In genomic region chr17:86772035-86772434, GRCm38 (mm10) we compare ENCODE assay signal across 21 mouse cellular contexts. TPM values are rescaled to one million over a fixed set of nuclear protein-coding genes. Genes with fewer than 3 reads are reported as not detected.
A peak's percentile ranks its signal among the peaks of the same experiment; 100 is the strongest.
DNase-seq lines count a peak whose midpoint lies in the region; ATAC-seq and TF ChIP-seq lines count a peak whose summit lies in the region.
"Had no signal": no experiment of that assay in that cellular context is flagged by ENCODE, and none has a peak within 500 bp of the region (broad histone marks: within the 10 kb centered on the region; RNA-seq: fewer than 3 reads in every experiment).

No protein-coding gene starts in this region.

- peak overlapping the region; percentile 30 for H3K4me3 ChIP-seq in gastrocnemius, adult 2 months
- H3K4me3 ChIP-seq in hindbrain, embryonic 15.5 days = no peak overlapping the region
- no peak overlapping the region for H3K4me3 ChIP-seq in hindbrain, embryonic 13.5 days
- H3K4me3 ChIP-seq in liver, adult 2 months (ENCODE audit: insufficient read depth, low read depth, low read length) = no peak overlapping the region
- H3K4me3 ChIP-seq in liver, embryonic 11.5 days (ENCODE audit: low read depth, low read length) = no peak overlapping the region
- H3K4me3 ChIP-seq: embryonic facial prominence, embryonic 12.5 days; heart, embryonic 12.5 days had no signal

- H3K4me1 ChIP-seq in hindbrain, embryonic 15.5 days (replicated peaks) = 0 out of 2 replicates have a peak, but pooled peaks cover 5% of the 10 kb centered on the region
- H3K4me1 ChIP-seq in hindbrain, embryonic 13.5 days (replicated peaks) = peaks cover 19% of the 10 kb centered on the region
- peaks cover 51% of the 10 kb centered on the region for H3K4me1 ChIP-seq in liver, adult 2 months (ENCODE audit: control insufficient read depth, insufficient read depth, low read length)
- peaks cover 5% of the 10 kb centered on the region; the same call in 1 of the 2 replicates for H3K4me1 ChIP-seq in liver, embryonic 11.5 days (replicated peaks; ENCODE audit: control insufficient read depth, insufficient read depth, low read length)
- H3K4me1 ChIP-seq: embryonic facial prominence, embryonic 12.5 days had no signal

- H3K36me3 ChIP-seq in hindbrain, embryonic 15.5 days = no peaks in the 10 kb centered on the region
- H3K36me3 ChIP-seq in hindbrain, embryonic 13.5 days = no peaks in the 10 kb centered on the region
- H3K36me3 ChIP-seq in liver, adult 2 months (ENCODE audit: control insufficient read depth, insufficient read depth, low read length) = no peaks in the 10 kb centered on the region; the same call in 1 of the 2 replicates
- H3K36me3 ChIP-seq in liver, embryonic 11.5 days (ENCODE audit: control insufficient read depth, insufficient read depth, low read length) = no peaks in the 10 kb centered on the region
- H3K36me3 ChIP-seq: embryonic facial prominence, embryonic 12.5 days; heart, embryonic 12.5 days had no signal

- intact Hi-C loops in gastrocnemius, adult 2 months (cut with DNase I) = no loop called here
- intact Hi-C loops in gastrocnemius, postnatal 36 days (cut with DNase I) = no loop called here

- no peak for TF ChIP-seq CTCF in gastrocnemius, adult 2 months (IDR thresholded peaks at IDR 0.05)
- TF ChIP-seq CTCF in liver, adult 2 months (IDR thresholded peaks at IDR 0.05; ENCODE audit: low read depth, low read length) = no peak

- peak; percentile 74; the same call in 1 of the 2 replicates for ATAC-seq in hindbrain, embryonic 15.5 days (ENCODE audit: low FRiP score, low read depth)
- ATAC-seq in hindbrain, embryonic 13.5 days (ENCODE audit: low FRiP score) = no peak
- ATAC-seq in liver, embryonic 11.5 days (replicated peaks; ENCODE audit: low FRiP score) = no peak
- ATAC-seq: activated CD4-positive, CD25-positive, alpha-beta regulatory T cell, adult 4 months; forebrain, embryonic 16.5 days; intestine, embryonic 16.5 days; Patski had no signal

- no peak for TF ChIP-seq POLR2A in liver, adult 2 months (IDR thresholded peaks at IDR 0.05; ENCODE audit: extremely low read depth, insufficient read depth, low read length)

- 48% methylated on average over 11 of the region's 11 CpGs for WGBS in hindbrain, embryonic 15.5 days
- 61% methylated on average over 11 of the region's 11 CpGs for WGBS in hindbrain, embryonic 13.5 days
- 27% methylated on average over 11 of the region's 11 CpGs for WGBS in liver, adult 2 months
- 71% methylated on average over 11 of the region's 11 CpGs for WGBS in liver, embryonic 11.5 days

- no peaks in the 10 kb centered on the region for H3K27me3 ChIP-seq in hindbrain, embryonic 15.5 days
- no peaks in the 10 kb centered on the region for H3K27me3 ChIP-seq in hindbrain, embryonic 13.5 days
- H3K27me3 ChIP-seq in liver, adult 2 months (ENCODE audit: control insufficient read depth, insufficient read depth, low read length) = no peaks in the 10 kb centered on the region
- H3K27me3 ChIP-seq in liver, embryonic 11.5 days (replicated peaks; ENCODE audit: control insufficient read depth, insufficient read depth, low read length) = no peaks in the 10 kb centered on the region
- H3K27me3 ChIP-seq: embryonic facial prominence, embryonic 12.5 days; heart, embryonic 12.5 days; Patski had no signal

- H3K79me2 ChIP-seq in liver, adult 2 months (ENCODE audit: control insufficient read depth, insufficient read depth, low read length) = peaks cover 44% of the 10 kb centered on the region; the same call in 1 of the 2 replicates

- no peaks in the 10 kb centered on the region for H3K9me3 ChIP-seq in hindbrain, embryonic 15.5 days
- no peaks in the 10 kb centered on the region for H3K9me3 ChIP-seq in hindbrain, embryonic 13.5 days
- H3K9me3 ChIP-seq in liver, embryonic 11.5 days (ENCODE audit: control insufficient read depth, low read length) = no peaks in the 10 kb centered on the region
- H3K9me3 ChIP-seq: embryonic facial prominence, embryonic 12.5 days; heart, embryonic 12.5 days had no signal

- H3K9ac ChIP-seq in hindbrain, embryonic 15.5 days = no peak overlapping the region
- H3K9ac ChIP-seq in hindbrain, embryonic 13.5 days = no peak overlapping the region
- H3K9ac ChIP-seq in liver, adult 2 months (ENCODE audit: low read depth, low read length) = 0 out of 2 replicates have a peak overlapping the region, but pooled peaks have one; percentile 28
- H3K9ac ChIP-seq in liver, embryonic 11.5 days (ENCODE audit: low read depth, low read length) = no peak overlapping the region
- H3K9ac ChIP-seq: embryonic facial prominence, embryonic 12.5 days; heart, embryonic 12.5 days had no signal

- no peak for DNase-seq in gastrocnemius, adult 2 months
- DNase-seq in gastrocnemius, postnatal 36 days = no peak
- peak; percentile 89 for DNase-seq in liver, adult 2 months (ENCODE audit: extremely low read depth, low read depth, low spot score)
- no peak for DNase-seq in liver, embryonic 11.5 days (ENCODE audit: low spot score)
- DNase-seq in ovary, postnatal 10 days (ENCODE audit: low spot score) = no peak
- DNase-seq: adrenal gland, postnatal 14 days; cerebellum, adult 8-10 months; cerebellum, postnatal 14 days; gastrocnemius, postnatal 25 days; heart, adult 11 months; heart, postnatal 36 days; kidney, adult 2 months had no signal

- H3K27ac ChIP-seq in gastrocnemius, adult 2 months = peak overlapping the region; percentile 72
- no peak overlapping the region for H3K27ac ChIP-seq in hindbrain, embryonic 15.5 days (replicated peaks)
- no peak overlapping the region for H3K27ac ChIP-seq in hindbrain, embryonic 13.5 days
- peak overlapping the region; percentile 9 for H3K27ac ChIP-seq in liver, adult 2 months (replicated peaks; ENCODE audit: insufficient read depth, low read depth, low read length)
- H3K27ac ChIP-seq in liver, embryonic 11.5 days (ENCODE audit: low read depth, low read length) = no peak overlapping the region
- H3K27ac ChIP-seq: embryonic facial prominence, embryonic 12.5 days had no signal

- H3K4me2 ChIP-seq in hindbrain, embryonic 15.5 days = peak overlapping the region; percentile 4; the same call in 1 of the 2 replicates
- no peak overlapping the region for H3K4me2 ChIP-seq in hindbrain, embryonic 13.5 days
- H3K4me2 ChIP-seq in liver, embryonic 11.5 days = no peak overlapping the region
- H3K4me2 ChIP-seq: embryonic facial prominence, embryonic 12.5 days; heart, embryonic 12.5 days had no signal

RNA-seq across cellular contexts. Expression of gene Epas1, which starts 18.5 kb away (rescaled TPM):
- total RNA-seq in gastrocnemius, adult 2 months (2021) = 100 to 1,000 TPM in 1 of 2 experiments, 10 to 100 TPM in 1; 96.6 to 127 TPM
- 100 to 1,000 TPM in 1 of 2 experiments, 10 to 100 TPM in 1; 94.9 to 100 TPM for total RNA-seq in gastrocnemius, postnatal 36 days (2021)
- 5.7 and 6.3 TPM in 2 replicates for polyA plus RNA-seq in hindbrain, embryonic 15.5 days (2015; fragmentation: Nextera tagmentation; extraction: Ambion mirVana)
- polyA plus RNA-seq in hindbrain, embryonic 13.5 days (2015; fragmentation: Nextera tagmentation; extraction: Ambion mirVana) = 4.6 and 5.0 TPM in 2 replicates
- total RNA-seq in liver, adult 2 months (2014; rRNA removed) = 41.3 and 59.0 TPM in 2 replicates
- polyA plus RNA-seq in liver, adult 2 months (2012; rRNA removed) = 34.8 and 39.4 TPM in 2 replicates
- 7.3 and 8.1 TPM in 2 replicates for polyA plus RNA-seq in liver, embryonic 11.5 days (2014; fragmentation: Nextera tagmentation; extraction: Ambion mirVana)
- total RNA-seq: MEL had no signal

Comparison
In these comparisons a context has a peak if more than half of its experiments do, and no peak if none do; other contexts are left out.
1. H3K27ac ChIP-seq: peak in gastrocnemius, adult 2 months (single experiment) and liver, adult 2 months (single experiment); none in hindbrain, embryonic 15.5 days (single experiment), hindbrain, embryonic 13.5 days (single experiment) and liver, embryonic 11.5 days (single experiment).